Mouse (Mus musculus) heart, adult 18-20 months (tissue): ENCODE results near the gene Fkbp15. TPM values are rescaled to one million over a fixed set of nuclear protein-coding genes. Genes with fewer than 3 reads are reported as not detected.

Experiments
- DNase-seq, 2 experiments: peaks; one replicate each; pipeline ENCODE4 v3.0.0; 2021 to 2022; ENCODE audit warnings: mixed read lengths in 1 of 2
- long read RNA-seq, 2 experiments: library from polyadenylated mRNA; stranded (forward); transcript quantifications; one replicate each; pipeline ENCODE4 v2.0.0; 2021
- total RNA-seq, 2 experiments: library from RNA; stranded (reverse); gene quantifications; 2 replicates each; pipeline ENCODE4 v1.2.3; 2021

Fkbp15 gene
- total RNA-seq: 10 to 100 TPM; 16.4 to 17.7 TPM
- long read RNA-seq, experiment 1, partial matches to known transcripts: 4 of 10 reads
- long read RNA-seq, experiment 1, other reads (novel, unspliced or antisense): 3 of 10 reads
- long read RNA-seq, experiment 2, full-length matches to known transcripts: 1 of 1 reads
- long read RNA-seq, experiment 2, partial matches to known transcripts: 0 of 1 reads
- long read RNA-seq, experiment 2, other reads (novel, unspliced or antisense): 0 of 1 reads

- DNase-seq: peak; percentile 96 to 99
Observed at GRCm38 (mm10) chr4:62360088-62360804, at the start of gene Fkbp15, which contains the start of gene Slc31a1. Gene Fkbp15, minus strand, starts transcription at chr4:62360548. Gene Slc31a1, plus strand, starts transcription at chr4:62360727.

- no peak for DNase-seq
Observed at GRCm38 (mm10) chr4:62409615-62410014, 49.3 kb upstream of the Fkbp15 start.

GRCm38 (mm10) chr4:62408601-62409282 lies 48.4 kb upstream of the Fkbp15 start, which contains the start of the genes Cdc26 and Prpf4:
Gene Cdc26, minus strand, starts transcription at chr4:62408642.
Gene Prpf4, plus strand, starts transcription at chr4:62408797.
- peak; percentile 98 to 99 for DNase-seq

- peak; percentile 65 to 82 for DNase-seq
Observed at GRCm38 (mm10) chr4:62407730-62408582, 47.6 kb upstream of the Fkbp15 start.

GRCm38 (mm10) chr4:62406133-62406532 lies 45.8 kb upstream of the Fkbp15 start:
- DNase-seq: no peak

- DNase-seq: peak; percentile 30
Observed at GRCm38 (mm10) chr4:62398956-62399355, 38.6 kb upstream of the Fkbp15 start.

- DNase-seq: no peak
Observed at GRCm38 (mm10) chr4:62397616-62398365, 37.4 kb upstream of the Fkbp15 start.

GRCm38 (mm10) chr4:62395806-62396205 lies 35.5 kb upstream of the Fkbp15 start:
- no peak for DNase-seq

- DNase-seq: no peak
Observed at GRCm38 (mm10) chr4:62393459-62393858, 33.1 kb upstream of the Fkbp15 start.

GRCm38 (mm10) chr4:62391892-62392291 lies 31.5 kb upstream of the Fkbp15 start:
- no peak for DNase-seq

GRCm38 (mm10) chr4:62389592-62390512 lies 29.5 kb upstream of the Fkbp15 start:
- no peak for DNase-seq

GRCm38 (mm10) chr4:62385439-62385838 lies 25.1 kb upstream of the Fkbp15 start:
- DNase-seq: no peak

GRCm38 (mm10) chr4:62384159-62384558 lies 23.8 kb upstream of the Fkbp15 start:
- no peak for DNase-seq

GRCm38 (mm10) chr4:62383752-62384151 lies 23.4 kb upstream of the Fkbp15 start:
- DNase-seq: no peak

- DNase-seq: no peak
Observed at GRCm38 (mm10) chr4:62383207-62383606, 22.9 kb upstream of the Fkbp15 start.

- no peak for DNase-seq
Observed at GRCm38 (mm10) chr4:62379724-62380381, 19.5 kb upstream of the Fkbp15 start.

GRCm38 (mm10) chr4:62376123-62376522 lies 15.8 kb upstream of the Fkbp15 start:
- DNase-seq: no peak

GRCm38 (mm10) chr4:62374342-62374741 lies 14.0 kb upstream of the Fkbp15 start:
- no peak for DNase-seq

GRCm38 (mm10) chr4:62373668-62374067 lies 13.3 kb upstream of the Fkbp15 start:
- no peak for DNase-seq
